Mouse (Mus musculus) spleen, postnatal 14 days (tissue): ENCODE measurements around the gene Slc1a6.
"Not testable (repeated sequence)": the region's sequence is repeated elsewhere in the genome, so short reads cannot be mapped to it uniquely, and the experiment has no call there.

Source experiments
- DNase-seq, 2 experiments: peaks; one replicate each; pipeline ENCODE4 v3.0.0; 2021 to 2022; ENCODE audit warnings: low spot score in 2 of 2

Gene Slc1a6

DNA sequence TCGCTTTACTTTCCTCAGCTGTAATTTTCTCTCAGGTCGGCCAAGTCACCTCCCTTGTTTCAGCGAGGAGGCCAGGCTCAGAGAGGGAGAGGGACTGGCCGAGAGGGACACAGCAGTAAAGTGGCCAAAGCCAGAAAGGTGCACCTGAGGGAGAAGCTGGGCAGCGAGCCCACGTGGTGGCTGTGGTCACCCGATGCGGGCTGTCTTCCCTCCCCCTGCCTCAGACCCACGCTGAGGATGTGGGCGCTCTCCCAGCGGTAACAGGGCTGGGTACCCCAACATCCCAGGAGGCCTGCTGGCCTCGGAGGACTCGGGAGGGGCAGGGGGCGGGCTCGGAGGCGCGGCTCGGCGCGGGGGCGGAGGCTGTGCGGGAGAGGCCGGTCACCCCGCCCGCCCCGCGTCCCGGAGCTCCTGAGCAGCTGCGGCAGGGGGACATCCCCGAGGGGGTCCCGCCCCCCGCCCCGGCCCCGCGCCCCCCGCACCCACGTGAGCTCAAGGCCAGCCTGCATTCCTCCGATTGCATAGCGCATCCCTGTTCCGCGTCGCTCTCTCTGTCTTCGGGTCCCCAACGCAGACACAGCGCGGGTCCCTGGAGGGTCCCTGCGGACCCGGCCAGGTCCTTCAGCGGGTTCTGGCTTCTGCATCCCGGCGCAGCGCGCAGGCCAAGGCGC, at the start of gene Slc1a6:
Slc1a6 (plus strand) TSS at position 516 of the 671 bp plus-strand sequence.
- no peak for DNase-seq

DNA sequence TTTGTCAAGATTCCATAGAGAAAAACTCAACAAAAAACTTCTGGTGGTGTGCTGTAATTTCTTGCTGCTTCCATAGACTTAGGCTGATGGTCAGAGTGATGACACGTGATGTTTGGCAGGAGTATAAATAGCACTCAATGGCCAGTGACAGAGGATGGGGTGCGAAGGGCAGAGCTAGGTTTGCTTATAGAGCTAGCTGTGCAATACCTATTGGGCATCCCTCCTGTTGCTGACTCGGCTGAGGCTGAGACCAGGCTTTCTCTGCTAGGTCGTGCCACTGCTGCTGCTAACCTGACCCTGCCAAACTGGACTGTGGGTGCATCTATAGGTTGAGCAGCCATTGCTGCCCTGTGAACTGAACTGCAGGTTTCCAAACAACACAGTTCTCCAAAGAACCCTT, 40.5 kb upstream of the Slc1a6 start:
- no peak for DNase-seq

DNA sequence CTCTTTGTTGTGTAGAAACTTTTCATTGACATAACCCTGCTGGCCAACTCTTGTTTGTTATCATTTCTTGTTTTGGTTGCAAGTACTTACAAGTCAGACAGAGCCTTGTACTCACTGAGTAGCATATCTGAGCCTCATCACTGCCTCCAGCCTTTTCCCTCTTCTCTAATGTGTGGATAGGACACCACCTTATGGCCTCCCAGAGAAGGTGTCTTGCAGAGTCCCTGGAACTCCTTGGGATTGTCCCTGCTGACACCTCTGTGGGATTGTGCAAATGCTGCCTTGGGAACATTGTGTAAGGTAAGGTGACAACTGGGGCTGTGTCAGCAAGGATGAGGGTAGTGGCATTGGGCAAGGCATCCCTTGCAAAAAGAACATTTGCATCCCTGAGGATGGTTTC, 36.6 kb upstream of the Slc1a6 start:
- no peak for DNase-seq

DNA sequence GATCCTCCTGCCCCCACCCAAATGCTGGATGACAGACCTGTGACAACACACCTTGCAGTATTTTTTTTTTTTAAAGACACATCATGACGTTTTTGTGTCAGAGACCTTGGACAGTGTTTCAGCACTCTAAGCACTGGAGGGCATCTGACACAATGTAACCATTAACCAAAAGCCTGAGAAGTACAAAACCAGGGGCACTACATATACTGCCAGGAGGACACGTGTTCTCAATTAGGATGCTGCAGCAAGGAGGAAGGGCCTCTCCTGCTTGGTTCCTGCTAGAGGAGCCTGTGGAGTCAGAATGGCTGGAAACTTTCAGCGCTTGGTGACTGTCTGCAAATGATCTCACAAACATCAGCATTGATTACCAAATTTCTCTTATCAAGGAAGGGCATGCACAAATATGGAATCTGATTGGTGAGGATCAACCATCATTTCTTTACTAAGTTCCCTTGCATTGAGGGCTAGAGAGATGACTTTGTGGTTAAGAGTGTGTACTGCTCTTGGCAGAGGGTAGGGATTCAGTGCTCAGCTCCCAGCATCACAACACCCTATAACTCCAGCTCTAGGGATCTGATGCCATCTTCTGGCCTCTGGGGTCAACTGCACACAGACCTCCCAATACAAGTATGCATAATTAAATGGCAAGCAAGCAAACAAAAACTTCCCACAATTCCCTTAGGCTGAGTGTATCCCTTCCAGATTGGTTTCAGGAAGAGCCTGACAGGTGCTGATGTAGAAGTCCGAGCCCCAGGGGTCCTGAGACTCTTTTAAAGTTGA, 34.7 kb upstream of the Slc1a6 start:
- no peak for DNase-seq

DNA sequence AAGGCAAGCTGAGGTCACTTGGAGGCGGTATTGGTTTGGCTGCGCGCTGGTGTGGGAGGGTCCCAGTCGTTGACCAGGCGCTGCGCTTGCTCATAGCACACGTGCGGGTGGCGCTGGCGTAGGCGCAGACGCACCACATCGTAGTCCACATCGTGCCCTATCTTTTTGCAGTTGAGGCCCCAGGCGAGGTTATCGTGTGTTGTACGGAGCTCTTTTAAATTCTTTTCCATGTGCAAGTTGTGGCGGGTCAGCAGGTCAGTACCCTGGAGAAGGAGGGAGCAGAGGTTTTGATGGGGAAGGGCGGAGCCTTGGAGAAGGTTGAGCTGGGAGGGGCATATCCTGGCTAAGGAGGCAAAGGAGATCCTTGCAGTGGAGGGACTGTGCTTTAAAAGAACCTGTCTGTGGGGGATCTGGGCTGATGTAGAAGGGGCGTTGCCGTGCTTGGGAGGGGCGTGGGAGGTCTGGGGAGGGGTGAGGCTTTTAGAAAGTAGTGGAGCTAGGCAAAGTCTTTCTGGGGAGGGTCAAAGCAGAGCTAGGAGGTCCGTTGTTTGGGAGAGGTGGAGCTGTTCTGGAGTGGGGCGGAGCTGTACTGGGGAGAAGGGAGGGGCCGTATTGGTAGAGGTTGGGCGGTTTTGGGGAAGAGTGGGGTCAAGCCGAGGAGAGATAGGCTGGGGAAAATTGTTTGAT, 33.1 kb upstream of the Slc1a6 start:
- no peak for DNase-seq

DNA sequence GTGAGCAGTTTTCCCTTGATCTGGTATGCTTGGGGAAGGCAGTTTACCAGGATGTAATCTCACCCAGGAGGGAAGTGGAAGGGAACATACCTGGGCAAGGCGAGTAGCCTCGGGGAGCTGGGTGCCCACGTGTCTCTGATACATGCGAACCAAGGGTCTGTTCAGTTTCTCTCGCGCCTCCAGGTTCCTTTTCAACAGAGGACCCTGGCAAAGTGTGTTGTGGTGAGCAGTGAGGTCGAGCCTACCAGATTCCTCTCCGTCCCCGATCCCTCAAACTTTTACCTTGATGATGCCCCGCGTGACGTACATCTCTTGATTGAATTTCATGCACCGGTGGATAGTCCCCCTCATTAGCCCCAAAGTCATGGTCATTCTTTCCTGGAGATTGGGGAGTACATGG, 32.1 kb upstream of the Slc1a6 start:
- no peak for DNase-seq

DNA sequence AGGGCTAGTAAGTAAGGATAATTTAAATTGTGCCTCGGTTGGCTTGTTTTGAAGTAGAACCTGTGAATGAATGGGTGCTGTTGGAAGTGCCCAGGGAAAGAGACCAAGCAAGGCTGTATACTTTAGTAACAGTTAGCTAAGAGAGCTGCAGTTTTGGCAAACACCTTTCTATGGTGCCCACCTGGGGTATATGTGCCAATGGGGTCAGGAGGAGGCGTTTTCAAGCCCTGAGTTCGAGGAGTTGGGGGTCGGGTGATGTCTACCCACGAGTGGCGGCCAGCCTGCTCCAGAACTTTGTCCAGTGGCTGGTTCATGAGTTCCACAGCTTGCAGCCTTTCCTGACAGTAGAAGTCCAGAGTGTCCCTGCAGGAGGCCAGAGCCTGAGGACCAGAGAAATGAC, 31.4 kb upstream of the Slc1a6 start:
- no peak for DNase-seq

DNA sequence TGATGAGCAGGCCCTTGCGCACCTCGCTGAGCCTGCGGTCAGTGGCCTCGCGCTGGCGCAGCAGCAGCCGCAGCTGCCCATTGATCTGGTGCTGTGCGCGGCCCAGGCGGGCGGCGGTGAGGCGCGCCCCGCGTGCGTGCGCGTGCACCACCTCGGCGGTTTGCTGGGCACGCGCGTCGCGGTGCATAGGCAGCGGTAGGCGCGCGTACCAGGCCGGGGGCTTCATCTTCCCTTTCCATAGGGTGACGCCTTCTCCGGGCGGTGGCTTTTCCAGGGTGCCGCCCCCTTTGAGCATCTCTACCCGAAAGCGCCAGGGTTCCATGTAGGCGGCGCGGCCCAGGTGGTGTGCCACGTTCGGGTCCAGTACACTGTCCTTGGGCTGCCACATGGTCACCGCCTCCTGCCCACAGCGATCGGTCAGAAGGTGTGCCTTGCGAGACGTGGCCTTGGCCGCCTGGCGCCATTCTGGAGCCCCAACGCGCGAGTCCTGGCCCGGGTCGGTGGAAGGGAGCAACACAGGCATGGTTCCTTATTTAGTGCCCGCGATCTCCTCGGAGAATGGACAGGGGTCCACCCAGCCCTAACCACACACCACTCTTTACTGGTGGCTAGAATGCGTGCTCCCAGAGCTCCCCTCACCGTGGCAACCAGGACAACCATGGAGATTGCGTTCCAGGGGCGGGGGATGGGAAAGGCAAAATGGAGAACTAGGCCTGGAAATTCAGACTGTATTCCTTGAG, 27.7 kb upstream of the Slc1a6 start, which contains the start of gene Ccdc105:
Ccdc105 (minus strand) TSS at position 614 of the 740 bp plus-strand sequence.
- DNase-seq = no peak

DNA sequence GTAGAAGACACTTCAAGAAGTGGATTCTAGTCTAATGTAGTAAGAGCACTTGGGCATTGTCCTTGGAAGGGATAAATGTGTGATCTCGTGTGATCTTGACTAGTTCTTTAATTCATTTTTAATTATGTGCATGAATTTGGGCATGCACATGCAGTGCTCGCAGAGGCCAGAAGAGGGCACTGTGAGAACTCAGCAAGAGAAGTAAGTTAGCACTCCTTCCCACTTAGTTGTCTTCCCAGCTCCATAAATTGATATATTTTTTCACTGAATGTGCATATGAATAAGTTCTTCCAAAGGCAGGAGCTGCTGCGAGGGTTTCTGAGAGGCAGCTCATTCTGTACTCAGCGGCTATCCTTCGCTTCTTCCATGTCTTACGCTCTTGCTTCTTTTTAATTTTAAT, 24.3 kb upstream of the Slc1a6 start:
- DNase-seq = peak in 1 of 2 experiments; percentile 16

DNA sequence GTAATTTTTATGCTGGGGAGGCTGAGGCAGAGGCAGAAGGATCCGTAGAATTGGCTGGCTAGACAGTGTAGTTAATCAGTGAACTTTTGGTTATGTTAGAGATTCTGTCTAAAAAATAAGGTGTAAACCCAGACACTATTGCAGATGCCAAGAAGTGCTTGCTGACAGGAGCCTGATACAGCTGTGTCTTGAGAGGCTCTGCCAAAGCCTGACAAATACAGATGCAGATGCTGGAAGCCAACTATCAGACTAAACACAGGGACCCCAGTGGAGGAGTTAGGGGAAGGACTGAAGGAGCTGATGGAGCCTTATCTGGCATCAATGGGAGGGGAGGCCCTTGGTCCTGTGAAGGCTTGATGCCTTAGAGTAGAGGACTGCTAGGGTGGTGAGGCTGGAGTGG, 14.7 kb upstream of the Slc1a6 start:
- DNase-seq = no peak

DNA sequence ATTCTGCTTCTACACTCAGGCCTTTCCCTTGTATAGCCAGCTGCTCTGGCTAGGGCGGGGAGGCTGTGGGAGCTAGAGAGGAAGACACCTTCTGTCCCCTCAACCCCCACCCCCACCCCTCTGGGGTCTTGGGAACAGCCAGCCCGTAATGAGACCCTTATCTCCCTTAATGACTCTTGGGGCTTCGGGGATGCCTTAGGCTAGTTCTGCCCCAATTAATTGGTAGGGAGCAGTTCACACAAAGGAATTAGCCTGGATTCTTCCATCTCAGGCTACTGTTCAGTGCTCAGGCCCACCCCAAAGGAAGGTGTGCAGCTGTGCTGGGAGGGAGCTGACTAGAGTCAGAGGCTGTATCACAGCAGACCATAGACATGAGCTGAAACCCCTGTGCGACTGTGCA, 4.5 kb upstream of the Slc1a6 start:
- DNase-seq = no peak

DNA sequence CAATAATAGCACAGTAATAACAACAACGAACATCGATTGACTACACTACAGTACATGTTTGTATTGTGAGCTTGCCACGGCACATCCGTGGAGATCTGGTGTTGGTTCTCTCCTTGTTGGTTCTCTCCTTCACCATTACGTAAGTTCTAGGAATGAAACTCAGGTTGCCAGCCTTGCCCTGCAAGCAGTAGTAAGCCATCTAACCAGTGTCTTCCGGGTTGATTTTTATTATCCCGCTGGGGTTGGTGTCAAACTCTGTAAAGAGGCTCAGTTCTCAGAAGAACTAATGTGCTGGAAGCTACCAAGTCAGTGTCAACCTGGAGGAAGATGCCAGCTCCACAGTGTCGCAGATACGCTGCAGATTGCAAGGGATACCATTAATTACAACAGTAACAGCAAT, 769 bp upstream of the Slc1a6 start:
- DNase-seq = no peak

DNA sequence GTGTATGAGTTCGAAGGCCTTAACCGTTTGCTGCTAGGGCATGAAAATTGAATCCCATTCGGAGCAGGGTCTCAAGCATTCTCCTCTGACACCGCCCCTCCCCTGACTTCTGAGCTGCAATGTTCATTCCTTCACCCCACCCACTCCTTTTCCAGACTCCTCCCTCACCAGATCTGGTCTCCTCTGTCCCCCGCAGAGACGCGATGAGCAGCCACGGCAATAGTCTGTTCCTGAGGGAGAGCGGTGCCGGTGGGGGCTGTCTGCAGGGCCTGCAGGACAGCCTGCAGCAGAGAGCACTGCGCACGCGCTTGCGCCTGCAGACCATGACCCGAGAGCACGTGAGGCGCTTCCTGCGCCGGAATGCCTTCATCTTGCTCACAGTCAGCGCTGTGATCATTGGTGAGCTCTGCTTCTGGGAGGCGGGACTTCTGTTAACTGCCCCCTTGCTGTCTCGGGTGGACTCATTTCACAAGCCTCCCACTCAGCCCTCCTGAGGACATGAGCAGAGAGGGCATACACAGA, 7.3 kb downstream of the Slc1a6 start:
- no peak for DNase-seq

DNA sequence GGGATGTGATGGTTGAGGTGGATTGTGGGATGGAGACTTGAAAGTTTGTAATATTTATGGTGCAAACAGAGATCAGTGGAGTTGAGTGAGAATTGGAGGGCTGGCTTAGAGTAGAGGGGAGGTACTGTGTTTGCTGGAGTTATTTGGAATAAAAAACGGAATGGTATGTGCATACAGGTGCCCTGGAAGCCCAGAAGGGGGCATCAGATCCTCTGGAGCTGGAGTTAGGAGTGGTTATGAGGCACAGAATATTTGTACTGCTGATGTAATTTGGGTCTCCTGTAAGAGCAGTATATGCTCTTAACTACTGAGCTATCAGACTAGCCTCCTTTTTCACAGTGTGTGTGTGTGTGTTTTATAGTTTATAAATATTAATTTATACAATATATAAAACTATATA, 10.3 kb downstream of the Slc1a6 start:
- no peak for DNase-seq

DNA sequence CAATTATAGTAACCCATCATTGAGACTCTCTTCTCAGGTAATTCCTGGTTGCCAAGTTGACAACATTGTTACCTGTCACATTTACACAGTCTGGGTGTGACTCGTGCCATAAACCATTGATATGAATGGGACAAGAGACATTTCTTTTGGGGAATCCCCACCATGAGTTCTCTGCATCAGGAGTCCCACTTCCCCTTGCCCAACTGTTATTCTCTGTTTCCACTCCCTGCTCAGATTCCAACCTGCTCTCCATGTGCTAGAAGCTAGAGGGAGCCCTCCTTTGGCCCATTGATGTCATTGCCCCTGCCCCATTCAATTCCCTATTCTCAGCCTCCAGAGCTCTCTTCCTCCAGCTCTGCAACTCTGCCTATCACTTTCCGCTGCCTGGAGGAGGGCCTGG, 21.2 kb downstream of the Slc1a6 start:
- DNase-seq = no peak

DNA sequence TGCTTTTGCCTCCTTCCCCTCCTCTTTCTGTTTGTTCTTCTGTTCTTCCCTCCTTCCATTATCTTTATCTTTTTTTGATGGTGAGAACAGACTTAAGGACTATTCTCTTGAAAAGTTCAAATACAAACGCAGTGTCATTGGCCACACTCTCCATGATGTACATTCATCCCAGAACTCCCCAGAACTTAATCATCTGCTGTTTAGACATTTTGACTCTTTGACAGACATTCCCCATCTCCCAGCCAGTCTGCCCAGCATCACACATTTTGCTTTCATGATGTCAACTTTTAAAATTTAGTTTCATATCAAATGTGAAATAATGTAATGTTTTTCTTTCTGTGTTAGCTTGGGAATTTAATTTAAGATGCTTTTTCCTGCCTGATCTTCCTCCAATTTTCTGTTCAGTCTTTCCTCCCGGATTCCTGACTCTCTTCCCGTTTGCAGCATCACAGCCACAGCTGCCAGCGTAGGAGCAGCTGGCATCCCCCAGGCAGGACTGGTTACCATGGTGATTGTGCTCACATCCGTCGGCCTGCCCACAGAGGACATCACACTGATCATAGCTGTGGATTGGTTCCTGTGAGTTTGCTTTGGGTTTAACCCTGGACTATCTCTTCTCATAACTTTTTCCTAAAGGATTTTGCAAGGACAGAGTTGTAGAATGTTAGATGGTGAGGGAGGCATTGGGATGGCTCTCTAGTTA, 32.2 kb downstream of the Slc1a6 start:
- no peak for DNase-seq

DNA sequence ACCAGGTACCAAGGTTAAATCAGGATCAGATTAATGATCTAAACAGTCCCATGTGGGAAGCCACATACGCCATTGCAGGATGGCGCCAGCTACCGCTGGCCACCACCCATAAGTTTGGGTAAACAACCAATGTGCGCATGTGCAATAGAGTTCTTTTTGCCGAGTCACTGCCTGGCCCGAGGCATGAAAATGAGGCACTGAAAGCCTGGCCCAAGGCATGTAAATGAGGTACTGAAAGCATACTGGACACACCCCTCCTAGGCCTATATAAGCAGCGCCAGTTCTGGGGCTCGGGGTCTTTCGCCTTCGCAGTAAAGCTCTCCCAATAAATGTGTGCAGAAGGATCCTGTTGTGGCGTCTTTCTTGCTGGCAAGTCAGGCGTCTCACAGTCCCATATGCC, 60.2 kb downstream of the Slc1a6 start:
- not testable (repeated sequence) for DNase-seq

DNA sequence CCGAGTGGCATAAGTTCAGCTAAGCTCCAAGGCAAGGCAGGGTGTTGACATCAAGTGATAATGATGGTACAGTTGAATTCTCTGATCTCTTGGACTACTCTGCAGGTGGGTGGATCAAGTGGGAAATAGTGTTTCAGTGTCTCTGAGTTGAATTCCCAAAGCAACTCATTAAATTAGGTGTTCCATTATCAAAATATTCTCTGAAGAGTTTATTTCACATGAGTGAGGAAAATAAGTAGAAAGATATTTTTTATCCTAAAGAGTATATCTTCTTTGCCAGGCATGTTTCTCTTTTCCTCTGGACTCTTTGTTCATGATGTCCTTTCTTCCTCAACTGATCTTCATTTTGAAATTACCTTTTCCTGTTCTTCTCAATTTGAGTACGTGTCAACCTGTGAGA, 71.8 kb downstream of the Slc1a6 start, which contains the start of gene Olfr1356:
Olfr1356 (minus strand) TSS at position 101 of the 400 bp plus-strand sequence.
- no peak for DNase-seq
